Mouse (Mus musculus) monocyte, adult 59 days (primary cell): Measurements from ENCODE around the gene Btla. TPM values are rescaled to one million over a fixed set of nuclear protein-coding genes. Genes with fewer than 3 reads are reported as not detected.

Source experiments
- total RNA-seq, 2 experiments: library from RNA; stranded (reverse); gene quantifications; one replicate each; pipeline ENCODE4 v1.2.4; 2023

Btla gene
- 10 to 100 TPM in 1 of 2 experiments, 1 to 10 TPM in 1; 8.9 to 11.9 TPM for total RNA-seq

GRCm38 (mm10) chr16:45223648-45224388 is at the start of gene Btla:
TSS of gene Btla (plus strand) at chr16:45224315.

Other genes starting within 250 kb of the Btla start
- gene Ccdc80, start 130.9 kb upstream of the Btla start, total RNA-seq, result 1 to 10 TPM in 1 of 2 experiments, under 1 TPM in 1; 0.39 to 1.1 TPM
- 10 to 100 TPM; 26.7 to 32.4 TPM for gene Slc35a5, start 65.6 kb upstream of the Btla start, total RNA-seq
- gene Atg3, start 65.5 kb upstream of the Btla start, total RNA-seq, result 10 to 100 TPM; 62.9 to 66.8 TPM
- gene Cd200, start 184.7 kb downstream of the Btla start, total RNA-seq, result 1 to 10 TPM in 1 of 2 experiments, under 1 TPM in 1; 0.76 to 2.2 TPM